Mouse (Mus musculus) mammary gland, adult 2 months (tissue): ENCODE measurements around the gene Prrx1. TPM values are rescaled to one million over a fixed set of nuclear protein-coding genes. Genes with fewer than 3 reads are reported as not detected.

Experiments
- polyA plus RNA-seq: library from polyadenylated mRNA; depleted of rRNA; stranded (reverse); fragments of >200 nt; gene quantifications from 2 replicates; pipeline ENCODE4 v1.2.3, GENCODE M21; 2012; ENCODE audit warnings: low replicate concordance; rRNA removed

The Prrx1 gene
- 13.9 and 26.7 TPM in 2 replicates for polyA plus RNA-seq

GRCm38 (mm10) chr1:163313101-163313773, at the start of gene Prrx1:
Gene Prrx1 (minus strand): TSS chr1:163313710.

Other genes starting within 250 kb of the Prrx1 start
- not detected in 2 replicates for gene Mroh9, start 228.0 kb downstream of the Prrx1 start, polyA plus RNA-seq
- 1.0 and 2.1 TPM in 2 replicates for gene Gorab, start 90.0 kb upstream of the Prrx1 start, polyA plus RNA-seq